Mouse (Mus musculus) forebrain, embryonic 16.5 days (tissue): ENCODE results near the gene Cfap46. TPM values are rescaled to one million over a fixed set of nuclear protein-coding genes. Genes with fewer than 3 reads are reported as not detected.

Experiments
- ATAC-seq: fragments of 200-750 bp; cut with Nextera tagmentation; 2 replicates; pipeline ENCODE4 v1.8.0; 2017; ENCODE audit warnings: mild to moderate bottlenecking, moderate library complexity
- H3K27ac ChIP-seq: fragments of 300-500 bp; sonication (generic); 2 replicates; pipeline ENCODE4 v1.5.1; 2014; ENCODE audit warnings: low read length, control low read depth
- H3K27me3 ChIP-seq: fragments of 300-500 bp; sonication (generic); replicated peaks from 2 replicates; pipeline ENCODE4 v1.6.1; 2014; ENCODE audit warnings: low read length; ENCODE audit not compliant: control insufficient read depth, insufficient read depth
- H3K36me3 ChIP-seq: fragments of 300-500 bp; sonication (generic); 2 replicates; pipeline ENCODE4 v1.6.1; 2014; ENCODE audit not compliant: control insufficient read depth, insufficient read depth
- H3K4me1 ChIP-seq: fragments of 300-500 bp; sonication (generic); replicated peaks from 2 replicates; pipeline ENCODE4 v1.6.1; 2014; ENCODE audit warnings: low read length; ENCODE audit not compliant: control insufficient read depth, insufficient read depth
- H3K4me2 ChIP-seq: fragments of 300-500 bp; sonication (generic); 2 replicates; pipeline ENCODE4 v1.6.1; 2014; ENCODE audit warnings: mild to moderate bottlenecking, low read length, control low read depth
- H3K4me3 ChIP-seq: fragments of 300-500 bp; sonication (generic); replicated peaks from 2 replicates; pipeline ENCODE4 v1.5.1; 2014; ENCODE audit warnings: mild to moderate bottlenecking, low read length, control low read depth
- H3K9ac ChIP-seq: fragments of 300-500 bp; sonication (generic); replicated peaks from 2 replicates; pipeline ENCODE4 v1.6.1; 2014; ENCODE audit warnings: low read depth, low read length, control low read depth
- H3K9me3 ChIP-seq: fragments of 300-500 bp; sonication (generic); 2 replicates; pipeline ENCODE4 v1.6.1; 2016; ENCODE audit warnings: low read length; ENCODE audit not compliant: control insufficient read depth
- WGBS: fragments of 180-500 bp; shearing (Covaris S2); extraction: QIAGEN DNeasy Blood & Tissue Kit; methylation state at CpG from one replicate; pipeline ENCODE4 v1.1.7; 2014; 5-methylcytosine and 5-hydroxymethylcytosine counted together
- polyA plus RNA-seq: library from polyadenylated mRNA; unstranded; fragments of >200 nt; fragmentation: Nextera tagmentation; extraction: Ambion mirVana; gene quantifications from 2 replicates; pipeline ENCODE4 v1.2.1, GENCODE M21; 2015

Cfap46 gene
- polyA plus RNA-seq, 1 experiment from 2014 or later: 1.9 TPM

- H3K36me3 ChIP-seq: no peaks in the 10 kb centered on the region
- WGBS: 95% methylated on average over 5 of the region's 5 CpGs
- no peaks in the 10 kb centered on the region for H3K9me3 ChIP-seq
- H3K27ac ChIP-seq: no peak overlapping the region
- no peaks in the 10 kb centered on the region for H3K27me3 ChIP-seq
- peaks cover 3% of the 10 kb centered on the region; the same call in 1 of the 2 replicates for H3K4me1 ChIP-seq
- no peak overlapping the region for H3K9ac ChIP-seq
- no peak for ATAC-seq
- H3K4me3 ChIP-seq: no peak overlapping the region
- H3K4me2 ChIP-seq: no peak overlapping the region
Measured at GRCm38 (mm10) chr7:139570788-139571187, 112.8 kb downstream of the Cfap46 start.

- Histone ChIP-seq H3K4me2 (no peak overlapping the region), H3K36me3 (no peaks in the 10 kb centered on the region), H3K9ac (no peak overlapping the region), H3K9me3 (no peaks in the 10 kb centered on the region), H3K4me3 (no peak overlapping the region), H3K27me3 (no peaks in the 10 kb centered on the region), H3K4me1 (peaks cover 3% of the 10 kb centered on the region; the same call in 1 of the 2 replicates), H3K27ac (no peak overlapping the region)
- no peak for ATAC-seq
- WGBS: 92% methylated on average over 8 of the region's 8 CpGs
Measured at GRCm38 (mm10) chr7:139566533-139566932, 117.1 kb downstream of the Cfap46 start.

- Histone ChIP-seq H3K4me1 (peaks cover 3% of the 10 kb centered on the region; the same call in 1 of the 2 replicates), H3K27me3 (no peaks in the 10 kb centered on the region), H3K4me3 (no peak overlapping the region), H3K4me2 (no peak overlapping the region), H3K36me3 (no peaks in the 10 kb centered on the region), H3K9me3 (no peaks in the 10 kb centered on the region), H3K9ac (no peak overlapping the region), H3K27ac (no peak overlapping the region)
- WGBS: 72% methylated on average over 6 of the region's 6 CpGs
- no peak for ATAC-seq
Measured at GRCm38 (mm10) chr7:139565998-139566397, 117.6 kb downstream of the Cfap46 start.

GRCm38 (mm10) chr7:139564161-139564560, 119.5 kb downstream of the Cfap46 start:
- peaks cover 3% of the 10 kb centered on the region; the same call in 1 of the 2 replicates for H3K4me1 ChIP-seq
- H3K4me2 ChIP-seq: no peak overlapping the region
- 92% methylated on average over 2 of the region's 2 CpGs for WGBS
- H3K4me3 ChIP-seq: no peak overlapping the region
- ATAC-seq: no peak
- H3K36me3 ChIP-seq: no peaks in the 10 kb centered on the region
- H3K27me3 ChIP-seq: no peaks in the 10 kb centered on the region
- H3K9me3 ChIP-seq: no peaks in the 10 kb centered on the region
- H3K27ac ChIP-seq: no peak overlapping the region
- H3K9ac ChIP-seq: no peak overlapping the region

DNA sequence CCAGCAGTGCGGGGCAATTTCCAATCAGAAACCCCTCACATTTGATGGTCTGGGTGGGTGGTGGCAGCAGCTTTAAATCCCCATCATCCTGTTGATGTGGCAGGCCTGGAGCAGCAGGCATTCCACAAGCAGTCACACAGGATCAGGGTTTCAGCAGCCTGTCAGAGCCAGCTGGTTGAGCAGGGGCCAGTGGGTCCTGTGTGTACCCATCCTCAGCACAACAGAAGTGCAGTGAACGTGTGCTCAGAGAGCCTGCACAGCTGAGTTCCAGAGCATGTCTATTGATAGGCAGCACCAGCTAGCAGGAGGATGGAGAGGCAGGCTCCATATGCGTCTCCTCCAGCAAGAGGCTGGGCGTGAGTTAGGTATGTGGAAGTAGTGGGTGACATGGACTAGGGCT, 120.2 kb downstream of the Cfap46 start:
- H3K4me3 ChIP-seq: no peak overlapping the region
- no peaks in the 10 kb centered on the region for H3K9me3 ChIP-seq
- 76% methylated on average over 4 of the region's 4 CpGs for WGBS
- no peaks in the 10 kb centered on the region for H3K36me3 ChIP-seq
- no peak overlapping the region for H3K4me2 ChIP-seq
- H3K4me1 ChIP-seq: peaks cover 3% of the 10 kb centered on the region; the same call in 1 of the 2 replicates
- H3K9ac ChIP-seq: no peak overlapping the region
- no peak for ATAC-seq
- H3K27ac ChIP-seq: no peak overlapping the region
- no peaks in the 10 kb centered on the region for H3K27me3 ChIP-seq

DNA sequence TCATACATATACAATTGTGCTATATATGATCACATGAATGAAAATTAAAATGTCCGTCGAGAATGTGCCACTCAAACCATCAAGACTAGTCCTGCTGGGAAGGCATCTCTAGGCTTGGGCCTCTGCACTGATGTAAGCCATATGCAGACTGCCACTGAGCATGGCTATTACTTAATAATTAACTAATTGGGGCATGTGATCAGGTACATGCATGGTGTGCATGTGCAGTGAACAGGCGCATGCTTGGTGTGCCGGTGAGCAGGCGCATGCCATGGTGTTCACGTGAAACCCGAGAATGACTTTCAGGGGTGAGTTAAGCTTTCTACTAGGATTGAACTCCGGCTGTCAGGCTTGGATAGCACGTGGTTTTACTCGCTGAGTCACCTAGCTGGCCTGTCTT, 124.0 kb downstream of the Cfap46 start:
- no peaks in the 10 kb centered on the region for H3K36me3 ChIP-seq
- H3K9me3 ChIP-seq: no peaks in the 10 kb centered on the region
- WGBS: 90% methylated on average over 10 of the region's 10 CpGs
- no peak overlapping the region for H3K4me2 ChIP-seq
- no peak overlapping the region for H3K9ac ChIP-seq
- ATAC-seq: no peak
- H3K27ac ChIP-seq: no peak overlapping the region
- H3K4me1 ChIP-seq: 0 out of 2 replicates have a peak, but pooled peaks cover 5% of the 10 kb centered on the region
- no peak overlapping the region for H3K4me3 ChIP-seq
- 0 out of 2 replicates have a peak, but pooled peaks cover 3% of the 10 kb centered on the region for H3K27me3 ChIP-seq

- Histone ChIP-seq H3K4me2 (no peak overlapping the region), H3K36me3 (no peaks in the 10 kb centered on the region), H3K9me3 (no peaks in the 10 kb centered on the region), H3K9ac (no peak overlapping the region), H3K27me3 (0 out of 2 replicates have a peak, but pooled peaks cover 3% of the 10 kb centered on the region), H3K4me1 (0 out of 2 replicates have a peak, but pooled peaks cover 5% of the 10 kb centered on the region), H3K4me3 (no peak overlapping the region), H3K27ac (no peak overlapping the region)
- 16% methylated on average over 10 of the region's 10 CpGs for WGBS
- ATAC-seq: no peak
Measured at GRCm38 (mm10) chr7:139556746-139557526, 126.7 kb downstream of the Cfap46 start.

DNA sequence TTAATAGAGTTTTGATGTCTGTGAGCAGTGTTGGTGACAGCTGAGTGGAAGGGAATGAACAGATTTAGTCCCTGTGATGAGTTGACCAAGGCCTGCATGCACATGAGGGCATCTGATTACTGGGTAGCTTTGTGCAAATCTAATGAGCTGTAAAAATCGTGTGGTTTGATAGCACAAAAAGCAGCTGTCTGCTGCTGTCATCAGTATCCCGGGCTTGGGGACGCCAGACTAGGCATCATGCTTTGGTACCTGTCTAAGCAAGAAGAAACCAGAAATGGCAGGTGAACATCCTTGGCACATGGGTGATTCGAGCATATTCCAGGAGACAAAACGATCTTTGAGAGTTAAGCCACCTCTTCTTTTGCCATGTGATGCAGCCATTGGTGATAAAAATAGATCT, 127.3 kb downstream of the Cfap46 start:
- H3K36me3 ChIP-seq: no peaks in the 10 kb centered on the region
- 0 out of 2 replicates have a peak, but pooled peaks cover 5% of the 10 kb centered on the region for H3K27me3 ChIP-seq
- H3K9me3 ChIP-seq: no peaks in the 10 kb centered on the region
- H3K4me3 ChIP-seq: no peak overlapping the region
- no peak for ATAC-seq
- H3K4me1 ChIP-seq: 0 out of 2 replicates have a peak, but pooled peaks cover 5% of the 10 kb centered on the region
- no peak overlapping the region for H3K4me2 ChIP-seq
- H3K27ac ChIP-seq: no peak overlapping the region
- 13% methylated on average over 5 of the region's 5 CpGs for WGBS
- H3K9ac ChIP-seq: no peak overlapping the region

- Histone ChIP-seq H3K27ac (no peak overlapping the region), H3K9ac (no peak overlapping the region), H3K4me3 (no peak overlapping the region), H3K4me1 (0 out of 2 replicates have a peak, but pooled peaks cover 2% of the 10 kb centered on the region), H3K9me3 (no peaks in the 10 kb centered on the region), H3K4me2 (no peak overlapping the region), H3K27me3 (peaks cover 22% of the 10 kb centered on the region), H3K36me3 (no peaks in the 10 kb centered on the region)
- 39% methylated on average over 2 of the region's 2 CpGs for WGBS
- ATAC-seq: no peak
Measured at GRCm38 (mm10) chr7:139551519-139551918, 132.1 kb downstream of the Cfap46 start.
